Mouse (Mus musculus) spleen, postnatal 36 days (tissue): ENCODE measurements at regions not wholly inside any gene's neighbourhood (a gene's known extent, or its start where the extent isn't known, plus 50 kb on each side); places are given as distances from the start of the nearest gene placed in this dataset.
A peak's percentile ranks its signal among the peaks of the same experiment; 100 is the strongest.

Experiments
- DNase-seq, 2 experiments: peaks; one replicate each; pipeline ENCODE4 v3.0.0; 2022; ENCODE audit warnings: low spot score in 2 of 2, mixed read lengths in 1 of 2

- DNase-seq: no peak
These were observed 401.9 kb upstream of the Kazn start for GRCm38 (mm10) chr4:142641069-142641468.

GRCm38 (mm10) chr4:142639340-142639733 is 400.1 kb upstream of the Kazn start:
- no peak for DNase-seq

GRCm38 (mm10) chr4:142638733-142639339 is 399.6 kb upstream of the Kazn start:
- peak; percentile 8 to 10 for DNase-seq

- DNase-seq: no peak
These were observed 398.9 kb upstream of the Kazn start for GRCm38 (mm10) chr4:142638057-142638456.

- DNase-seq: no peak
These were observed 395.2 kb upstream of the Kazn start for GRCm38 (mm10) chr4:142634398-142634797.

GRCm38 (mm10) chr4:142633667-142634350 is 394.6 kb upstream of the Kazn start:
- DNase-seq: no peak

GRCm38 (mm10) chr4:142626503-142627194 is 387.4 kb upstream of the Kazn start:
- DNase-seq: no peak

GRCm38 (mm10) chr4:142625456-142625855 is 386.3 kb upstream of the Kazn start:
- DNase-seq: no peak

- DNase-seq: no peak
These were observed 383.1 kb upstream of the Kazn start for GRCm38 (mm10) chr4:142622151-142622861.

GRCm38 (mm10) chr4:142619396-142619795 is 380.2 kb upstream of the Kazn start:
- no peak for DNase-seq

- DNase-seq: no peak
These were observed 379.6 kb upstream of the Kazn start for GRCm38 (mm10) chr4:142618770-142619169.

- DNase-seq: no peak
These were observed 378.5 kb upstream of the Kazn start for GRCm38 (mm10) chr4:142617676-142618075.

GRCm38 (mm10) chr4:142616901-142617300 is 377.7 kb upstream of the Kazn start:
- no peak for DNase-seq

GRCm38 (mm10) chr4:142605098-142605497 is 365.9 kb upstream of the Kazn start:
- no peak for DNase-seq

GRCm38 (mm10) chr4:142597214-142597613 is 358.0 kb upstream of the Kazn start:
- DNase-seq: no peak

- no peak for DNase-seq
These were observed 350.0 kb upstream of the Kazn start for GRCm38 (mm10) chr4:142589084-142589741.

- DNase-seq: no peak
These were observed 349.4 kb upstream of the Kazn start for GRCm38 (mm10) chr4:142588418-142589083.

GRCm38 (mm10) chr4:142587345-142588035 is 348.3 kb upstream of the Kazn start:
- no peak for DNase-seq

- no peak for DNase-seq
These were observed 339.3 kb upstream of the Kazn start for GRCm38 (mm10) chr4:142578536-142578935.

- DNase-seq: no peak
These were observed 338.3 kb upstream of the Kazn start for GRCm38 (mm10) chr4:142577519-142577918.

- DNase-seq: no peak
These were observed 335.3 kb upstream of the Kazn start for GRCm38 (mm10) chr4:142574528-142574927.
